Mouse (Mus musculus) stomach, postnatal 0 days (tissue): ENCODE data around the gene Anxa6. TPM values are rescaled to one million over a fixed set of nuclear protein-coding genes. Genes with fewer than 3 reads are reported as not detected.

Experiments
- ATAC-seq: fragments of 200-750 bp; cut with Nextera tagmentation; 2 replicates; pipeline ENCODE4 v1.8.0; 2017; ENCODE audit not compliant: low FRiP score, low TSS enrichment
- DNase-seq: peaks from one replicate; pipeline ENCODE4 v3.0.0-alpha.2; 2016; ENCODE audit warnings: low spot score
- H3K27ac ChIP-seq: fragments of 300-500 bp; sonication (generic); replicated peaks from 2 replicates; pipeline ENCODE4 v1.5.1; 2014; ENCODE audit warnings: mild to moderate bottlenecking, control low read depth
- H3K27me3 ChIP-seq: fragments of 300-500 bp; sonication (generic); 2 replicates; pipeline ENCODE4 v1.6.1; 2014; ENCODE audit warnings: low read length; ENCODE audit not compliant: control insufficient read depth, insufficient read depth
- H3K36me3 ChIP-seq: fragments of 300-500 bp; sonication (generic); 2 replicates; pipeline ENCODE4 v1.6.1; 2014; ENCODE audit warnings: low read length, mixed read lengths; ENCODE audit not compliant: control insufficient read depth, insufficient read depth
- H3K4me1 ChIP-seq: fragments of 300-500 bp; sonication (generic); replicated peaks from 2 replicates; pipeline ENCODE4 v1.6.1; 2014; ENCODE audit warnings: antibody characterized with exemption; ENCODE audit not compliant: control insufficient read depth, insufficient read depth
- H3K4me2 ChIP-seq: fragments of 300-500 bp; sonication (generic); replicated peaks from 2 replicates; pipeline ENCODE4 v1.6.1; 2014; ENCODE audit warnings: low read depth, mild to moderate bottlenecking, control low read depth, moderate library complexity
- H3K4me3 ChIP-seq: fragments of 300-500 bp; sonication (generic); 2 replicates; pipeline ENCODE4 v1.5.1; 2014; ENCODE audit warnings: low read depth, low read length, control low read depth
- H3K9ac ChIP-seq: fragments of 300-500 bp; sonication (generic); 2 replicates; pipeline ENCODE4 v1.6.1; 2014; ENCODE audit warnings: mild to moderate bottlenecking, low read length, control low read depth, mixed read lengths
- H3K9me3 ChIP-seq: fragments of 300-500 bp; sonication (generic); 2 replicates; pipeline ENCODE4 v1.6.1; 2016; ENCODE audit warnings: low read length; ENCODE audit not compliant: control insufficient read depth
- CTCF ChIP-seq: IDR thresholded peaks from 2 replicates; pipeline ENCODE4 v1.5.1; 2016; ENCODE audit warnings: antibody characterized with exemption, low read depth, mild to moderate bottlenecking, moderate library complexity
- EP300 ChIP-seq: optimal IDR thresholded peaks from 2 replicates; pipeline ENCODE3; 2016; ENCODE audit warnings: antibody characterized with exemption
- WGBS: fragments of 180-500 bp; shearing (Covaris S2); extraction: QIAGEN DNeasy Blood & Tissue Kit; methylation state at CpG from one replicate; pipeline ENCODE4 v1.1.7; 2014; 5-methylcytosine and 5-hydroxymethylcytosine counted together
- polyA plus RNA-seq: library from polyadenylated mRNA; unstranded; fragments of >200 nt; fragmentation: Nextera tagmentation; extraction: Ambion mirVana; gene quantifications from 2 replicates; pipeline ENCODE4 v1.2.1, GENCODE M21; 2015

Gene Anxa6
- polyA plus RNA-seq, 1 experiment from 2014 or later: 141 TPM

- ATAC-seq (no peak), DNase-seq (peak; percentile 17)
- H3K4me3 ChIP-seq: no peak overlapping the region
- H3K9me3 ChIP-seq: no peaks in the 10 kb centered on the region
- WGBS: 24% methylated on average over 6 of the region's 6 CpGs
- H3K4me1 ChIP-seq: peaks cover 40% of the 10 kb centered on the region
- H3K27me3 ChIP-seq: no peaks in the 10 kb centered on the region
- H3K4me2 ChIP-seq: peak overlapping the region; percentile 37; the same call in 1 of the 2 replicates
- H3K27ac ChIP-seq: peak overlapping the region; percentile 85
- TF ChIP-seq EP300: no peak
- TF ChIP-seq CTCF: no peak
- H3K36me3 ChIP-seq: no peaks in the 10 kb centered on the region; the same call in none of the 2 replicates
- H3K9ac ChIP-seq: no peak overlapping the region; the same call in 1 of the 2 replicates
Measured at GRCm38 (mm10) chr11:55021859-55022258, 11.4 kb downstream of the Anxa6 start.

- Histone ChIP-seq H3K4me1 (peaks cover 37% of the 10 kb centered on the region), H3K9me3 (no peaks in the 10 kb centered on the region), H3K27ac (peak overlapping the region; percentile 85), H3K4me2 (no peak overlapping the region), H3K9ac (no peak overlapping the region; the same call in 1 of the 2 replicates), H3K4me3 (no peak overlapping the region), H3K27me3 (no peaks in the 10 kb centered on the region), H3K36me3 (no peaks in the 10 kb centered on the region; the same call in none of the 2 replicates)
- ATAC-seq (no peak), DNase-seq (no peak)
- TF ChIP-seq CTCF: no peak
- TF ChIP-seq EP300: no peak
Measured at GRCm38 (mm10) chr11:55021458-55021857, 11.8 kb downstream of the Anxa6 start.

- no peak for TF ChIP-seq EP300
- TF ChIP-seq CTCF: no peak
- ATAC-seq: no peak
- Histone ChIP-seq H3K36me3 (peaks cover 5% of the 10 kb centered on the region), H3K9me3 (no peaks in the 10 kb centered on the region), H3K4me2 (no peak overlapping the region), H3K27ac (no peak overlapping the region), H3K4me3 (no peak overlapping the region), H3K4me1 (peaks cover 24% of the 10 kb centered on the region), H3K27me3 (no peaks in the 10 kb centered on the region), H3K9ac (no peak overlapping the region)
- 83% methylated on average over 2 of the region's 2 CpGs for WGBS
- DNase-seq: no peak
Measured at GRCm38 (mm10) chr11:55019711-55020110, 13.5 kb downstream of the Anxa6 start.

- H3K36me3 ChIP-seq: peaks cover 7% of the 10 kb centered on the region
- no peak overlapping the region for H3K9ac ChIP-seq
- no peak overlapping the region for H3K4me3 ChIP-seq
- DNase-seq: no peak
- H3K9me3 ChIP-seq: no peaks in the 10 kb centered on the region
- TF ChIP-seq EP300: no peak
- TF ChIP-seq CTCF: no peak
- no peaks in the 10 kb centered on the region for H3K27me3 ChIP-seq
- no peak for ATAC-seq
- 49% methylated on average over 6 of the region's 6 CpGs for WGBS
- H3K27ac ChIP-seq: peak overlapping the region; percentile 31; the same call in 1 of the 2 replicates
- peaks cover 16% of the 10 kb centered on the region for H3K4me1 ChIP-seq
- H3K4me2 ChIP-seq: no peak overlapping the region
Measured at GRCm38 (mm10) chr11:55018034-55018433, 15.2 kb downstream of the Anxa6 start.

- DNase-seq (no peak), ATAC-seq (no peak)
- peaks cover 9% of the 10 kb centered on the region for H3K36me3 ChIP-seq
- TF ChIP-seq CTCF: no peak
- no peak for TF ChIP-seq EP300
- no peak overlapping the region for H3K4me3 ChIP-seq
- H3K27ac ChIP-seq: no peak overlapping the region
- H3K27me3 ChIP-seq: no peaks in the 10 kb centered on the region
- H3K9ac ChIP-seq: no peak overlapping the region
- no peak overlapping the region for H3K4me2 ChIP-seq
- peaks cover 11% of the 10 kb centered on the region for H3K4me1 ChIP-seq
- no peaks in the 10 kb centered on the region for H3K9me3 ChIP-seq
- 79% methylated on average over 2 of the region's 2 CpGs for WGBS
Measured at GRCm38 (mm10) chr11:55017201-55017600, 16.0 kb downstream of the Anxa6 start.

- H3K27ac ChIP-seq: no peak overlapping the region
- TF ChIP-seq CTCF: no peak
- no peak for TF ChIP-seq EP300
- ATAC-seq (no peak), DNase-seq (no peak)
- H3K9ac ChIP-seq: no peak overlapping the region
- no peak overlapping the region for H3K4me3 ChIP-seq
- H3K4me2 ChIP-seq: no peak overlapping the region
- no peaks in the 10 kb centered on the region for H3K9me3 ChIP-seq
- no peaks in the 10 kb centered on the region for H3K27me3 ChIP-seq
- peaks cover 12% of the 10 kb centered on the region for H3K36me3 ChIP-seq
- WGBS: 80% methylated on average over 1 of the region's 1 CpGs
- H3K4me1 ChIP-seq: peaks cover 7% of the 10 kb centered on the region
Measured at GRCm38 (mm10) chr11:55016758-55017157, 16.5 kb downstream of the Anxa6 start.
